Mouse (Mus musculus) gonadal fat pad, adult 2 months (tissue): ENCODE results near the gene Uqcc3. TPM values are rescaled to one million over a fixed set of nuclear protein-coding genes. Genes with fewer than 3 reads are reported as not detected.
"Not testable (repeated sequence)": the region's sequence is repeated elsewhere in the genome, so short reads cannot be mapped to it uniquely, and the experiment has no call there.

Experiments
- DNase-seq: peaks from one replicate; pipeline ENCODE4 v3.0.0-alpha.2; 2012; ENCODE audit warnings: low read depth
- polyA plus RNA-seq: library from polyadenylated mRNA; depleted of rRNA; stranded (reverse); fragments of >200 nt; gene quantifications from 2 replicates; pipeline ENCODE4 v1.2.3, GENCODE M21; 2012; rRNA removed

The Uqcc3 gene
- polyA plus RNA-seq, 1 experiment: 37.9 TPM

DNA sequence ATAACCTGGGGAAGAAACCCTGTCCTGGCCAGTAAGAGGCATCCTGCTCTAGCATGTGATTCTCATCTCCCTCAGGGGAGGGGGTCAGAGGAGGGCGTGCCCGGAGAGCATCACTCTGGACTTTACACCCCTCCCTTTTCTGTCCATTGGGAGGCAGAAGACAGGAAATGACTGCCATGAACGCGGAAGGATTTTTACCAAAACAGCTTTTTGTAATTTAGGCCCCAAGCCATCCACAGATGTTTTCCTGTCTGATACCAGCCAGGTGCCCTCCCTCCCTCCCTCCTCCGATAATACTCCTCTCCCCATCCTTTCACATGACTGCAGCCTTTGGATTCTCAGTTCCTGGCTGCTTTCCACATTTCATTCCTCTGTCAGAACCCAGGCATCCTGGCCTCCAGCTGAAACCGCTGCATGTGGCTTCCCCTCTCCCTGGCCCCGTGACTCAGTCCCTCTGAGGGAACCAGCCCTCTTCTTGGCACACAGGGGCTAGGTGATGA is 30.3 kb downstream of the Uqcc3 start, which contains the start of gene Lrrn4cl:
Lrrn4cl (plus strand) TSS at position 367 of the 500 bp plus-strand sequence.
- no peak for DNase-seq

DNA sequence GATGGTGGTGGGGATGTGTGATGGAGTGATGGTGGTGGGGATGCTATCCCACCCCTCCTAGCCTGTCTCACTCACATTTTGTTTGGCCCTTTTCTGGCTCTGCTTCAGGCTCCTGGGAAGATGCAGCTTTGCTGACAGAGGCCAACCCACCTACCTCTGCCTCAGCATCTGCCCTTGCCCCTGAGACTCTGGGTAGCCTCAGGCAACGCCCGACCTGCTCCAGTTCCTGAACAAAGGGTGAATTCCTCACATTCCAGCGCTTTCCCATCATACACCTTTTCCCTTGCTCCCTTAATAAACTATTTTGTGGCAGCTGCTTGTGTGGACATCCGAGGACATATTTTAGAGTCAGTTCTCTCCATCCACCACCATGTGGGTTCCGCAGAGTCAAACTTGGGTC is 32.4 kb downstream of the Uqcc3 start:
- DNase-seq: no peak

DNA sequence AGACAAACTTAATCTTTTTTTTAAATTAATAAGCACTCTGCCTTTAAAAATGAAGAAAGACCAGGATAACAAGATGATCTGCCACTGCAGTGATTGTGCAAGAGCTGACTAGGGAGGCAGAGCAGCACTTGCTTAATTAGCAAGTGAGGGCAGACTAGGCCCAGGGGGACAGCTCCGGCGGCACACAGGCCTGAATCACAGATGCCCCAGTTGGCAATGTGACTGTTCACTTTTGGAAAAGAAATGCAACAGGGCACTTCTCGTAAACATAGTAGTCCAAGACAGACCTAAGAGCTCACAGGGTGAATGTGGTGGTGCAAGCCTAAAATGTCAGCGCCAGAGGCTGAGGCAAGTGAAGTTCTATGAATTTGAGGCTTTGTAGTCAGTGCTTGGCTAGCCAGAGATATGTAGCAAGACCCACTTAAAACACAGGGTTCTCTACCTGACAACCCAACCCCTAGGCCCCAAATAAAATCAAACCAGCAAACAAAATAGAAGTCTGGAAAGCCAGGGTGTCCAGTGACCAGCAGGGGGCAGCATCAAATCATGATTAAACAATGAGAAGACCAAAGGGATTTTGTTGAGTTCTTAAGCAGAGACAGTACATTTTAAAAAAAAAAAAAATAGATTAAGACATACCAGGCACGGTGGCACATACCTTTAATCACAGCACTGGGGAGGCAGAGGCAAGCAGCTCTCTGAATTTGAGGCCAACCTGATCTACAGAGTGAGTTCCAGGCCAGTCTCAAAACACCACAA is 36.2 kb downstream of the Uqcc3 start:
- DNase-seq: peak; percentile 95

DNA sequence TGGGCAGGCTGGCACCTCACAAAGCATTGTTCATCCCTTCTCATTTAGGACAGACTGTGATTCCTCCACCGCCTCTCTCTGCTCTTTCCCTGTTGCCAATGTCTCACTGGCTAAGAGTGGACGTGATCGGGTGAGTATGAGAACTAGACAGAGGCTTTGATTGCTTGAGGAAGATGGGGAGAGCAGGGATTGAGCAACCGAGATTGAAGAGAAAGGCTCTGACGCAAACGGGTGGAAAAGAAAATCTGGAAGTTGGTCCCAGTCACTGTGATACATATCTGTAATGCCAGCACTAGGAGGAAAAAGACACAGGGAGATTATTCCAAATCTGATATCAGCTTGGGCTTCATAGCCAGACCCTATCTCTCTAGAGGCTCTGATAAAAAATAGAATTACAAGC is 37.8 kb downstream of the Uqcc3 start:
- DNase-seq: no peak

DNA sequence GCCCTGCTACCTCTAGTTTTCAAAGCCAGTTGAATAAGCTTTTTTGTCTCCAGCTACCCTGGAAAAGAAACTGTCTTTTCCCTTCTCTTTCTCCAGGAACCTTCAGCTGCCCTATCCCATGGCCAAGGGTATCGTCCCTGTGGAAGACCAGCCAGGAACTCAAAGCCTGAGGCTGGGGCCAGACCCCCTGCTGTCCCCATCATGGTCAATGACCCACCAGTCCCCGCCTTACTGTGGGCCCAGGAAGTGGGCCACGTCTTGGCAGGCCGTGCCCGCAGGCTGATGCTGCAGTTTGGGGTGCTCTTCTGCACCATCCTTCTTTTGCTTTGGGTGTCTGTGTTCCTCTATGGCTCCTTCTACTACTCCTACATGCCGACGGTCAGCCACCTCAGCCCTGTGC is 39.7 kb downstream of the Uqcc3 start:
- DNase-seq: no peak

DNA sequence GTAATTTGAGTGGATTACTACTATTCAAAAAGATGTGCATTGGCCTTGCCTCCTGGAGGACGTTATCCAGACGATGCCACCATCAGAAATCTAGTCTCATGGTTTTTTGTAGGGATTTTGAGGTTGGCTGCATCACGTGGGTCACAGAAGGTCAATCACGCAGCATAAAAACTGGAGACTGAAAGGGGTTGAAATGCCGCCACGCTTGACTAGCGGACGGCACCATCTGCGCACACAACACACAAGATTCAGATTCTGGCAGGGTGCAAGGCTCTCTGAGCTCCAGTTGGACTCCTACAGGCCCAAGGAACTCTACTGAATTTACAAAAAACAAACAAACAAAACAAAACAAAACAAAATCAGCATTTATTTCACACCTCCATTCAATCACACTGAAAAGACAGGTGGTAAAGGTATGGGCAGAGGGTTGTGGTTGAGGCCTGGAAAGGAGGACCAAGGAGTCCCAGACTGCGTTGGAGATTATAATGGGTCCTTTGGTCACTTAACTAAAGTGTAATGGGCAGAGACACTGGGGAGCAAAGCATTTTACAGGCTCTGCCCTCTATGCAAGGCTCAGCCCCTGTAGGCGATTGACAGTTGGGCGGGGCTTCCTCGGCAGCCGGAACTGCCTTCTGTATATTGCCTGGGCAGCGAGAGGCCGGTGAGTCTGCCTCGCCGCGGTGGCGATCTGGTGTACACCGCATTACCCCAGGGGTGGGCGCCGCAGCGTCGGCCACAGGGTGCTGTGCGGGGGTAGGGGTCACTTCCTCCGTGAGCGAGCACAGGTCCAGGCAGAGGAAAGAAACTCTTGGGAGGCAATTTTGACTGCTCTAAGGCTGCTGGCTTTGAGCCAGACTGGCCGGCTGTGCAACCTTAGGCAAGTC is 40.6 kb downstream of the Uqcc3 start:
- DNase-seq: no peak

DNA sequence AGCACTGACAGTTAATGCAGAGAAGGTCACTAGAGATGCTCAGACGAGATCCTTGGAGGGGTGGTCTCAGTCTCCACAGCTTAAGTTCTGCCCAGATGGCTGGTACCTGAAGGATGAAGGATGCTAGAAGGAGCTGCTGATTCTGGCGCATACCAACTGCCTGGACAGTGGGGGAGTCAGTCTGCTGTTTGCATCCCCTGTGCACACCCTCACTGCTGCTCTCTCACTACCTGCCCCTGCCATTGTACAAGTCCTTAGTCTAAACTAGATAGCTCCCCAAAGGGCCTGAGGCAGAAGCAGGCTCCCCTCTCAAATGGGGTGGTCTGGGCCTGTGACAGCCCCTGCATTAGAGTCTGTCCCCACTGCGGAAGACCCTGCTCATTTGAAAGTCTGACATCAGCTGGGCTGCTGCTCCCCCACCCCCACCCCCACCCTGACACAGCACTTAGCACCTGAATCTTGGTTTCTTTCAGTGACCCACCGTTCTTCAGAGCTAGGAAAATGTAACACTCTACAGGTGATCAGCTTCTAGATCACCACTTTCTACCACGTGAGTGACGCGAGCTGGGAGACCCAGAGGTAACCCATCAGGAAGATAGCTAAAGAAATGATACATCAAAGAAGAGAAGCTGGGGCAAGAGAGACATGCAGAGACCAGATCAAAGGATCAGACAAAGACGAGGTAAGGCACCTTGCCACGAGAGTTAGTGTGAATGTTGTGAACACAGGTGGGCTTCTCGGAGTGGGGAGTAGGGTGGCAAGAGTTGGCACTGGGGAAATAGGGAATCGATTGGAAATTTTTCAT is 41.4 kb downstream of the Uqcc3 start, which contains the start of gene Gng3:
Gng3 (minus strand) TSS at position 92 of the 805 bp plus-strand sequence.
- no peak for DNase-seq

DNA sequence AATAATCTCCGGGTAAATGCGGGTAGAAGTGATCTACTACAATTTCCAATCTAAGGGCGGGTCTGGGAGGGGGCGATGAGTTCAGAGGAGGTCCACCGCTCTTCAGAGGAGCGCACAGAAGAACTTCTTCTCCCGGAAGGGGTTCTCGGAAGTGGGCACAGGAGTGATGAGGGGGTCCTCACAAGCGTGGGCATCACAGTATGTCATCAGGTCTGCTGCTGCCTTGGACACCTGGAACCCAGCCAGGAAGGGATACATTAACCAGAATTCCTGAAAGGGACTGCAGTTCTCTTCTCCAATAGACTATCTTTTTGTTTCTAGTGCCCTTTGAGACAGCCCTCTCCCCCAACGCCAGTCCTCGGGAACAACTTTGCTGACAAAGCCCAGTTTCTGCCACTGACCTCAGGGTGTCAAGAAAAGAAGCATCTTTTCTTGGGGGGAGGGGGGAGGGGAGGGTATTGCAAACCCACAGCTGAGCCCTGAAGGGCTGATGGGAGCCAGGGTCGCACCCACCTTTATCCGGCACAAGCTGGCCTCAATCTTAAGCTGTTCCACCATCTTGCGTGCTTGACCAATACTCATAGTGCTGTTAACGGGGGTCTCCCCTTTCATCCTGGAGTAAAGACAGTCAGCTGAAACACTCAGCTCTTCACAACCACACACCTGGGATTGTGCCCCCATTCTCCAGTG is 42.5 kb downstream of the Uqcc3 start:
- no peak for DNase-seq

DNA sequence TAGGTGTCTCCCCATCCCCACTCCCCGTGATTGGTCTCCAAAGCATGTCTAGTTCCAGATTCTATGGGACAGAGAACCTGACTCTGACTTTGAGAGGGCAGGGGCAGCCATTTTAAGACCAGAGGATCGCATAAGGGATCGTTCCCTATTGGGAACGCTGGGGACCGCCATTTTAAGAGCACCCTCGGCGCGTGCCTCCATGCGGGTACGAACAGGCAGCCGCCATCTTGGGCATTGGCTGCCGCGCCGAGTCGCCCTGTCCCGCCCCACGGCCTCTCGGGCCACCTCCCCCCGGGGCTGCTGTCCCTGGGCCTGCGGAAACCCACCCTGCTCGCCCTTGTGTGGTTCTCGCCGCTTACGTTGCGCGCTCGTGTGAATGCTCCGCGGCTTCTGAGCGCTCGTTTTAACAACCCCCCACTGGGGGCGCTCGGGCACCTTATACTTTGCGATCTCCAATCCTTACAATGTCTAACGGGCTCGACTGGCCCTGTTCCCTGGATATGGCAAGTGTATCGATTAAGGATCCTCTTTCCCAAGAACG is 43.4 kb downstream of the Uqcc3 start, which contains the start of gene Bscl2:
Bscl2 (plus strand) TSS at position 217 of the 541 bp plus-strand sequence.
- DNase-seq: no peak

DNA sequence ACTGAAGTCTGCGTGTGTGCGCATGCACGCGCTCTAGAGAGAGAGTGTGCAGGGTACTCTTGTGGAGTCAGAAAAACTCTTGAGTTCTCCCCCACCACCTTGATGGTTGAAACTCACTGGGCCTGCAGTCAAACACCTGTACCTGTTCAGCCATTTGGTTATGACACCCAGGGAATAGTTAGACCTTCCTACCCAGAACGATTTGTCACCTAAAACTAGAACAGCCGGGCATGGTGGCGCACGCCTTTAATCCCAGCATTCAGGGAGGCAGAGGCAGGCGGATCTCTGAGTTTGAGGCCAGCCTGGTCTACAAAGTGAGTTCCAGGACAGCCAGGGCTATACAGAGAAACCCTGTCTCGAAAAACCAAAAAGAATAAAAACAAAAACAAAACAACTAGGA is 44.4 kb downstream of the Uqcc3 start:
- DNase-seq: not testable (repeated sequence)

DNA sequence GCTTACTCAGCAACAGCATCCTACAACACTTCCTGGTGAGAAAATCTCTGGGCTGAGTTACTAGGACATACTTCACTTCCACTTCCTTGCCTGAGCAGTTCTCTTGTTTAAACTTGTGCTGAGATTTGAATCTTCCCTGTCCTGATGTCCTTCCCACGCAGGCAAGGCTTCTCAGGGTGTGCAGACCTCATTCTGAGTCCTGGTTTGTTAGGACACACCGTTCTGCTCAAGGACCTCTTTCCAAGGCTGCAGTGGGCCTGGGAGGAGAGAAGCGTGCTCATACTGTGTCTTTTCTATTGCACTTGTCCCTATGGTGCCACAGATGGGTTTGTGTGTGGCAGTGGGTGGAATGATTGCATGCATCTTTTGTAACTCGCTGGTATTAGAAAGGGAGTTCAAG is 47.8 kb downstream of the Uqcc3 start:
- no peak for DNase-seq

DNA sequence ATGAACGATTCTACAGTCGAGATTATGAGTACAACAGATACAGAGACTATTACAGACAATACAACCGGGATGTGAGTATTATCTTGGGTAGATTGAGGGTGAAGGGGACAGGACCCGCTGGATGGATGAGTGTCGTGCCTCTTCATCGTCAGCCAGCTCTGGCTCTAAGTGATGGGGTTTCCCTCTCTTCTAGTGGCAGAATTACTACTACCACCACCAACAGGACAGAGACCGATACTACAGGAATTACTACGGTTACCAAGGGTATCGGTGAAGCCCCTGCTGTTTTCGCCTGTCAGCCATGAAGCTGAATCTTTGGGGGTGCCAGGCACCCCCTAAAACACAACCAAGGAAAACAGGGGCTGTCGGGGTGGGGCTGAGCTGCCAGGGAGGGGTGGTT is 49.5 kb downstream of the Uqcc3 start:
- DNase-seq: no peak

DNA sequence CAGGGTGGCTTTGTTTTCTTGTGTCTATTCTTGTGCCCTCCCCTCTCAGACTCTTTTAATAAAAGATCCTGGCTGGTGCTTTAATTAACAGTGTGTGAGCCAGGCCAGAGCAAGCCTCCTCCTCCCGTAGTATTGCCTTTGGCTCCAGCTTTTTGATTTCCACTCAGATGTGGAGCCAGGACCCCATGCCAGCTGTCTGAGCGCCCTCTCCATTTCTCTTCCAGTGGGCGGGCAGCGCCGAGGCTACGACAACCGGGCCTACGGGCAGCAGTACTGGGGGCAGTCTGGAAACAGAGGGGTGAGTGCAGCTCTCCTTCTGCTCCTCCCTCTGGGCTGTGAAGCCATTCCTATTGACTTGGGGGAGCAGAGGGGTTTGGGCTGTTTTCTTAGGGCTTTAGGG is 50.1 kb downstream of the Uqcc3 start:
- no peak for DNase-seq

Other genes starting within 250 kb of the Uqcc3 start
- gene Chrm1, start 217.1 kb downstream of the Uqcc3 start, polyA plus RNA-seq: 0.12 and 0.25 TPM in 2 replicates
- gene Slc3a2, start 157.6 kb downstream of the Uqcc3 start, polyA plus RNA-seq: 393 and 456 TPM in 2 replicates
- 30.1 and 32.2 TPM in 2 replicates for gene Wdr74, start 145.1 kb downstream of the Uqcc3 start, polyA plus RNA-seq
- 2.3 and 2.5 TPM in 2 replicates for gene 1700092M07Rik, start 140.2 kb downstream of the Uqcc3 start, polyA plus RNA-seq
- 95.3 and 118 TPM in 2 replicates for gene Stx5a, start 139.5 kb downstream of the Uqcc3 start, polyA plus RNA-seq
- gene Nxf1, start 123.8 kb downstream of the Uqcc3 start, polyA plus RNA-seq: 96.6 and 113 TPM in 2 replicates
- 183 and 249 TPM in 2 replicates for gene Tmem223, start 109.9 kb downstream of the Uqcc3 start, polyA plus RNA-seq
- 112 and 134 TPM in 2 replicates for gene Tmem179b, start 106.5 kb downstream of the Uqcc3 start, polyA plus RNA-seq
- 17.4 and 19.6 TPM in 2 replicates for gene Taf6l, start 94.5 kb downstream of the Uqcc3 start, polyA plus RNA-seq
- gene Polr2g, start 82.3 kb downstream of the Uqcc3 start, polyA plus RNA-seq: 88.3 and 105 TPM in 2 replicates
- gene Zbtb3, start 78.4 kb downstream of the Uqcc3 start, polyA plus RNA-seq: 2.4 and 2.9 TPM in 2 replicates
- 22.7 and 23.1 TPM in 2 replicates for gene Ttc9c, start 61.6 kb downstream of the Uqcc3 start, polyA plus RNA-seq
- 19.0 and 35.0 TPM in 2 replicates for gene Hnrnpul2, start 60.9 kb downstream of the Uqcc3 start, polyA plus RNA-seq
- 0.57 and 9.1 TPM in 2 replicates for gene AC129217.1, start 51.1 kb downstream of the Uqcc3 start, polyA plus RNA-seq
- 306 and 363 TPM in 2 replicates for gene Bscl2, start 43.5 kb downstream of the Uqcc3 start, polyA plus RNA-seq
- 0.43 and 0.46 TPM in 2 replicates for gene Gng3, start 41.7 kb downstream of the Uqcc3 start, polyA plus RNA-seq
- 6.9 and 8.7 TPM in 2 replicates for gene Lrrn4cl, start 30.2 kb downstream of the Uqcc3 start, polyA plus RNA-seq
- gene Ubxn1, start 9.4 kb downstream of the Uqcc3 start, polyA plus RNA-seq: 88.9 and 91.5 TPM in 2 replicates
- gene Lbhd1, start 2.8 kb upstream of the Uqcc3 start, polyA plus RNA-seq: 2.5 and 3.0 TPM in 2 replicates
- gene Gm49403, start 3.0 kb upstream of the Uqcc3 start, polyA plus RNA-seq: not detected in 2 replicates
- gene 1810009A15Rik, start 7.9 kb upstream of the Uqcc3 start, polyA plus RNA-seq: 23.6 and 25.6 TPM in 2 replicates
- gene Gm49416, start 8.0 kb upstream of the Uqcc3 start, polyA plus RNA-seq: not detected in 2 replicates
- 18.3 and 18.5 TPM in 2 replicates for gene Ints5, start 12.1 kb upstream of the Uqcc3 start, polyA plus RNA-seq
- 134 and 150 TPM in 2 replicates for gene Ganab, start 17.1 kb upstream of the Uqcc3 start, polyA plus RNA-seq
- gene B3gat3, start 39.5 kb upstream of the Uqcc3 start, polyA plus RNA-seq: 83.8 and 88.2 TPM in 2 replicates
- 9.6 and 11.7 TPM in 2 replicates for gene Rom1, start 48.4 kb upstream of the Uqcc3 start, polyA plus RNA-seq
- 42.4 and 50.5 TPM in 2 replicates for gene Eml3, start 48.6 kb upstream of the Uqcc3 start, polyA plus RNA-seq
- gene Mta2, start 61.0 kb upstream of the Uqcc3 start, polyA plus RNA-seq: 21.9 and 35.1 TPM in 2 replicates
- 19.1 and 20.7 TPM in 2 replicates for gene Tut1, start 72.9 kb upstream of the Uqcc3 start, polyA plus RNA-seq
- gene Eef1g, start 86.1 kb upstream of the Uqcc3 start, polyA plus RNA-seq: 295 and 302 TPM in 2 replicates
- gene Ahnak, start 108.4 kb upstream of the Uqcc3 start, polyA plus RNA-seq: 53.6 and 56.8 TPM in 2 replicates
- 4.0 and 6.9 TPM in 2 replicates for gene Scgb1a1, start 207.0 kb upstream of the Uqcc3 start, polyA plus RNA-seq